Mouse (Mus musculus): ENCODE data around the gene Rasgrp3. TPM values are rescaled to one million over a fixed set of nuclear protein-coding genes. Genes with fewer than 3 reads are reported as not detected.

Rasgrp3 gene
- total RNA-seq, 2 experiments from 2014 or later: not detected

DNA sequence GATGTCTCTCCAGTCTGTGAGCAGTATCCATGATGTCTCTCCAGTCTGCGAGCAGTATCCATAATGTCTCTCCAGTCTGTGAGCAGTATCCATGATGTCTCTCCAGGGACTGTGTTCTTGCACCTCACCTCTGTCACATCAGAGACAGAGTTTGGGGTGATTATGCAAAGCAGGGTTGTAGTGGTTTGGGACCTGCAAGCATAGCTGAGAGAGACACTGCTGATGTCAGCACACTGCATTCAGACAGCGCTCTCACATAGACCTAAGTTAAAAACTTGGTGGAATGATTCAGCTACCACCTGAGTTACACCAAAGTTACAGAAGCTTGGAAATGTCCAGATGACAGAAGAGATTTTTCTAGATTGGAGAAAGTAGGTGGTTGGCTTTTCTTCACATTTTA, 44.0 kb downstream of the Rasgrp3 start:
- ATAC-seq (replicated peaks; ENCODE audit: low FRiP score, poor library complexity, severe bottlenecking): no peak

DNA sequence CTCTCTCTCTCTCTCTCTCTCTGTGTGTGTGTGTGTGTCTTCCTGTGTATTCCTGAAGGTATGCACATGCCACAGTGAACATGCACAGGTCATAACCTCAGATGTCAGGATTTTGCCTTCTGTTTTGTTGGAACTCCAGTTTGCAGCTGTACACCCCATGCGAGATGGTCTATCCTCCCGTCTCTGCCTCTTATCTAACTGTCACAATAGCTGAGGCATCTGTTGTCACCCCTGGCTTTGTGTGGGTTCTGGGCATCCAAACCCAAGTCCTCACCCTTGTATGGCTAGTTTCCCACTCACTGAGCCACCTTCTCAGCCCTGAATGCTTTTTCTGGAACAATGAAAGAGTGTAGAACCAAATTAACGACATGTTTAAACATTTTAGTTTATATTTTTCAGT, 44.7 kb downstream of the Rasgrp3 start:
- ATAC-seq (replicated peaks; ENCODE audit: low FRiP score, poor library complexity, severe bottlenecking): no peak

DNA sequence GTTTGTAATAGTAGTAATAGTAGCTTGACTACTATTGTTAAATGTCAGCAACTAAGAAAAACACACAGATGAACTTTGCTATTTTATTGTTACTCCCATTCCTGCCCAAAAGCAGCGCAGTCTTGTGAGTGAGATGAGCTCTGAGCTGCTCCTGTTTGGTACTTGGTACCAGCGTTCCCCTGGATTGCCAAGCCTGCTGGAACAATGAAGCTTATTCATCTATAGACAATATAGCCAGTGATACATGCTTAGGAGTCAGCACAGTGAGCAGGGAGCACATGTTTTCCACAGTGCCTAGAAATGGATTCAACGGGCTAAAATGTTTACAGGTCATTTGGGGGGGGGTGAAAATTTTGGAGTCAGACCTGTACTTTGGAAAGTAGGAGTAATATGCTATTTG, 50.5 kb downstream of the Rasgrp3 start:
- ATAC-seq (replicated peaks; ENCODE audit: low FRiP score, poor library complexity, severe bottlenecking): no peak

DNA sequence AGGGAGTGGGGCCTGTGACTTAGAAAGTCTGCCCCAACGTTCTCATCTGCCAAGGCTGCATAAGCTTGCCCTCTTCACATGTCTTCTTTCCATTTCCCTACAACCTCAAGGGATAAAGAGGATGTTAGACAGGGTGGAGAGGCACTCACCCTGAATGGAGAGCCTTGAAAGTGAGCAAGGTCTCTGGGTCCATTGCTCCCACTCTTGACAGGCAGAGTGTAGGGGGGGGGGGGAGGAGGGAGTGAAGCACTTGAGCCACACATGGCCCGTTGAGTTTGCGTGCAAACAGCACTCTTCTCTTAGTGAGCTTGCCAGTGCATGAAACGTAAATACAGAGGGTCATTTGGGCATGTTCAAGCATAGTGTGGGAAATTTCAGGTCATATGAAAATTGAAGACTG, 59.5 kb downstream of the Rasgrp3 start:
- ATAC-seq (replicated peaks; ENCODE audit: low FRiP score, poor library complexity, severe bottlenecking): no peak

DNA sequence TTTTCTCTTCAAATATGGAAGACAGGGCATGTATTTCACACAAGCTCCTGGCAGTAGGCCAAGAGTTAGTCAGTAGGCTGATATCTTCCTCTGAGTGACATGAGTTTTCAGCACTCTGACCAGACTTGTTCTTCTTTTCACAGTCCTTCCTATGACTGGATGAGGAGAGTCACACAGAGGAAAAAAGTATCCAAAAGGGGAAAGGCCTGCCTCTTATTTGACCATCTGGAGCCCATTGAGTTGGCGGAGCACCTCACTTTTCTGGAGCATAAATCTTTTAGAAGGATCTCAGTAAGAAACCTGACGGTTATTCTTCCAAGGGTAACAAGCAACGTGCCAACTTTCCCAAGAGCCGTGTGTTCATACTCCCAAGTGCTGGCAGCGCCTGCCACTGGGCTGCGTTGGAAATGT, 62.5 kb downstream of the Rasgrp3 start:
- ATAC-seq (replicated peaks; ENCODE audit: low FRiP score, poor library complexity, severe bottlenecking): no peak

DNA sequence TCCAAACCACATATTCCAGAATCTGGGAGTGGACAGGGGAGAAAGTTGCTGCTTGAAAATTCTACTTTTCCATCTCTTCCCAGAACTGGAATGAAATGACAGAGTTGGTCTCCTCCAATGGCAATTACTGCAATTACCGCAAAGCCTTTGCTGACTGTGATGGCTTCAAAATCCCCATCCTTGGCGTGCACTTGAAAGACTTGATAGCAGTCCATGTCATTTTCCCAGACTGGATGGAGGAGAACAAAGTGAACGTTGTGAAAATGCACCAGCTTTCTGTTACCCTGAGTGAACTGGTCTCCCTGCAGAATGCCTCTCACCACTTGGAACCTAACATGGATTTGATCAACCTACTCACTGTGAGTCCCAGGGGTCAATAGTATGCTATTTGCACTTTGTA, 67.3 kb downstream of the Rasgrp3 start:
- no peak for ATAC-seq (replicated peaks; ENCODE audit: low FRiP score, poor library complexity, severe bottlenecking)

DNA sequence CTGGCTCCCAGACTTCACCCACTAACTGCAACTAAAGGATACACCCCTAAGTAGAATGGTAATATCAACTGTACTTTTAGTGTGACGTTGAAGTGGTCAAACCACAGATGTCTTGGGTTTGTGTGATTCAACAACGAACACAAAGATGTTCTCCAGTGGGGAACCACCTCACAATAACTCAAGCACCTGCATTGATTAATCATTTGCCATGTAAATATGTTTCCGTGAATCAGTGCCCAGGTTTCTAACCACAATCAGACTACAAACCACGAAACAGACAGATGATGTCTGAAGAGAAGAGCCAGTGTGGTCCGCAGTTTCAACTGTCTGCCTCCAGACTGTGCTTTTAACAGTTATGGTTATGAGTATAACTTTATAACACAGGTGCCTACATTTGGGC, 69.4 kb downstream of the Rasgrp3 start:
- ATAC-seq (replicated peaks; ENCODE audit: low FRiP score, poor library complexity, severe bottlenecking): no peak

DNA sequence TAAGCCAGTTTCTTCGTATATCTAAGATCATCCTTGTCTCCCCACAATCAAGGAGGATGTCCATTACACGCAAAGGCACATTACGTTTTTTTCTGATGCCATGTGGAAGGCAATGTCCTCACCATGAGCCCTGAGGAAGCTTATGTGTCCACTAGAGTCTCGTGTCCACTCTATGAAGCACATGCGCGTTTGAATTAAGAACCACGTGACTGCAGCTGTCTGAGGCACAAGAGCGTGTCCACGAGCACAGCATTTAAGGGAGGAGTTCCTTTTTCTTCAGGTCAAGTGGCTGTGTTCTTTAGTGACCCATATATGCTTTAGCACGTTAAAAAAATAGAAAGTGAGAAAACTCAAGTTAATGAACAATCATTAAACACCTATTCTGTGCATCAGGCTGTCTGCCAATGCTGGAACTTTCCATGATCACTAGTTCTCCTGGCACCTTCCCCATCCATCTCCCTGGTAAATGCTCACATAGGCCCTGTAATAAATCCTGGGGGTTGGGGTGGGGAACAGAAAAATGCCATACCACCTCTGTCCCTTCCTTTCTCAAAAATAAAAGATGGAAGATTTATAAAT, 70.5 kb downstream of the Rasgrp3 start:
- no peak for ATAC-seq (replicated peaks; ENCODE audit: low FRiP score, poor library complexity, severe bottlenecking)

DNA sequence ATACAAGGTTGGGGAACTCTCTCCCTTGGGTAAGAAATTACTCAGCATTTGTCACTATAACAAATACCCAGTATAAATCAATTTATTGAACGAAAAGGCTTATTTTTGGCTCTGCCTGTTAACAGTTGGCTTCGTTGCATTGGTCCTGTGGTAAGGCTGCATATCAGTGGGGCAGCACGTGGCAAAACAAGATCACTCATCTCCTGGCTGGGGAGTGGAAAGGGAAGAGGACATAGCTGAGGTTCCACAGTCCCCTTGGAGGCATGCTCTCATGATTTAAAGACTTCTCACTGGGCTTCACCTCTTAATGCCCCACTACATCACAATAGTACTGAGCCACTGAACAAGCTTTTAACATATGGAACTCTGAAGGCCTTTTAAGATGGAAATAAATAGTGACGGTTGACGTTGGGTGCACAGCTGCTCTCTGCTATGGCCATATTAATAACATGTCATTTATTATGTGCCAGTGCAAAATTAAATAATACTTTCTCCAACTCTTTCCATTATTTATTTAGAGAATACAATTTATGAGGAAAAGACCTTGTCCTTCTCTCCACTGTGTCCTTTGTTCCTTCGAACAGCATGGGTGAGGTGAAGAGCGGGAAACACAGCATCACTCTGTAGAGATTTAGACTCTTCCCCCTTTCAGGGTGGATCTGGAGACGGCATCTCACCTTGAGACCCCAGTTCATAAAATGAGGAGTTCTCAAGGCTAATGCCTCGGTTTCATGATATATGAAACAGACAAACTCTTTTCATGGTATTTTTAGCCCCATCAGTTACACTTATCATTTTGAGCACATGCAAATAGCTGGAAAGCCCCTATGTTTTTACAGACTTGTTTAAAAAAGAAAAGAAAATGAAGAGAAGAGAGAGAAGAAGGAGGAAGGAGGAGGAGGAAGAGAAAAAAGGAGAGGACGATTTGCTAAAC, 71.3 kb downstream of the Rasgrp3 start:
- ATAC-seq (replicated peaks; ENCODE audit: low FRiP score, poor library complexity, severe bottlenecking): no peak

DNA sequence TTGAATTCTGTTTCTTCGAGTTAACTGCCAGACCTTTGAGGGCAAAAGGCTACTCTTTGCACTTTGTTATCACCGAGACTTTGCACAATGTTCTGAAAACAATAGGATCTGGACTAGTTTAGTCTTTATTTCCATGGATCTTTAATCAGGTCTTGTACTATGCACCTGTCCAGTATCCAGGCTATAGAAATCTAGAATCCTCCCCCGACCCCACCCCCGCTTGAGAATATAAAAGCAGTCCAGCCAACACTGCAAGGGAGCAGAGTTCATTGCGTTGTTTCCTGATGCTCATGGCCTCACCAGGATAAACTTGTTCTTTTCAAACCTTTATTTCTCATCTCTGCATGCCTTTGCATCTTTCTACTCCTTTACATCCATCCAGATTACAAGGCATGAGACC, 73.6 kb downstream of the Rasgrp3 start:
- no peak for ATAC-seq (replicated peaks; ENCODE audit: low FRiP score, poor library complexity, severe bottlenecking)

DNA sequence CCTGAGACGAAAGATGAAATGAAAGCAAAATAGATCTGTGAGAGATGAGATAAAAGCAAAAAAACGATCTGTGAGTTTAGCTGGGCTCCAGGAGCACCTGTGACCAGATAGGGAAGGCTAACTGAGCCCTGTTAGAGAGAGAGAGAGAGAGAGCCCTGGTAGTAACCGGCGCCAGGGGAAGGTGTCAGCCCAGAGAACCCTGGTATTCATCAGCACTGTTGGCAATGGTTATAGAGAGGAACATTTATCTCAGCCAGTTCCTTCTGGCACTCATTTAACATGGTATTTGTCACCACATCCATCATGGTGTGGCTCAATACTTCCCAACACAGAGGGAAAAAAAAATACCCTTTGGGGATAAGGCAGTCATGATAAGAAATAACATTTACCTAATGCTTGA, 80.9 kb downstream of the Rasgrp3 start:
- no peak for ATAC-seq (replicated peaks; ENCODE audit: low FRiP score, poor library complexity, severe bottlenecking)

DNA sequence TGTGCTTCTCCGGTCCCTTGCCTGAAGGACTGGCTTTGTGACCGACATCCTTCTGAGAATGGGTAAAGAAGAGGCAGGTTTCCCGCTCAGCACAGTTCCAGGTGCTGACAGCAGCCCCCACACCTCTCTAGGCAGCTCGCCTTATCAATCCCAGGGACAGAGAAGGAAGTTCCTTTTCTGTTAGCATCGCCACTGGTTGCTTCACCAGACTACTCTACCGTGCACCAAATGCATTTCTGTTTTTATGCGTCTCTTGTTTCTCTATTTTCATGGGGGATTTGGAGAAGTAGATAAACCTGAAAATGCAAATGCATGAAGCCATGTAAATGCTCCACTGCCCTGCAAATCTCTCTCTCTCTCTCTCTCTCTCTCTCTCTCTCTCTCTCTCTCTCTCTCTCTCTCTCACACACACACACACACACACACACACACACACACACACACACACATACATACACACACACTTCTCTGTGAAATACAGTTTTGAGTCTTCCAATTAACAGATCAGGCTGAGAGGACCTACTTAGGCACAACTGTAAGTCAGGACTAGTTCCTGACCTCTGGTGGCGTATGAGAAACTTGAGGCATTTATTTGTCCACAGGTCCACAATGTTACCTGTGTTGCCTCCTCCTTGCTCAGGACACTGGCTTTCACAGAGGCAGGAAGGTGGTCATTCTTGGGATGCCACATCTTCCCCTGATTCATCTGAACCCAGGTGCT, 82.6 kb downstream of the Rasgrp3 start:
- no peak for ATAC-seq (replicated peaks; ENCODE audit: low FRiP score, poor library complexity, severe bottlenecking)

DNA sequence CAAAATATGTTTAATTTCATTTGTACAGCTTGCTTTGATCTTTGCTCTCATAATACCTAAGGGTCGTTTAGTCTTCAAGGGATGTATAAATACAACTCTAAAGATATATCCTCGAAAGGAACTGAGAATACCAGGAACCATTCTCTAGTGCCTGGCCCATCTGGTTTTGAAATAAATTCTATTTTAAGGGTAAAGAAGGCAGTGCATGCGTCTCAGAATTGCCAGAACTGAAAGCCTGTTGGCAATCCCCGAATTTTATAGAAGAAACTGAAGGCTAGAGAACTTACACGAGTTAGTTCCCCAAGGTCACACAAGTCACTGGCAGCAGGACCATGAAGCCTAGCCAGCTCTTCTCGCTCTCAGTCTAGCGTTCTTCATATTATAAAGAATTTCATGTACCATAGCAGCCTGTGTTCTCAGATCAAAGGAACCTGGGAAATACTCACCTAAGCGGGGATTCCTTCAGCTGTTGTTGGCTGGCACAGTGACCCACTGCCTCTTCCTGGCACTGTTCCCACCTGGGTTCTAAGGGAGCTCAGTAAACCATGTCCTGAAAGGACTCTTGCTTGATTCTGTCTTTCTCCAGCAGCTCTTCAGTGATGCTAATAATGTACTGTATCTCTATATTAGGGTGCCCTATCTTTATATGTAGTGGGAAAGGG, 83.7 kb downstream of the Rasgrp3 start:
- ATAC-seq (replicated peaks; ENCODE audit: low FRiP score, poor library complexity, severe bottlenecking): no peak

DNA sequence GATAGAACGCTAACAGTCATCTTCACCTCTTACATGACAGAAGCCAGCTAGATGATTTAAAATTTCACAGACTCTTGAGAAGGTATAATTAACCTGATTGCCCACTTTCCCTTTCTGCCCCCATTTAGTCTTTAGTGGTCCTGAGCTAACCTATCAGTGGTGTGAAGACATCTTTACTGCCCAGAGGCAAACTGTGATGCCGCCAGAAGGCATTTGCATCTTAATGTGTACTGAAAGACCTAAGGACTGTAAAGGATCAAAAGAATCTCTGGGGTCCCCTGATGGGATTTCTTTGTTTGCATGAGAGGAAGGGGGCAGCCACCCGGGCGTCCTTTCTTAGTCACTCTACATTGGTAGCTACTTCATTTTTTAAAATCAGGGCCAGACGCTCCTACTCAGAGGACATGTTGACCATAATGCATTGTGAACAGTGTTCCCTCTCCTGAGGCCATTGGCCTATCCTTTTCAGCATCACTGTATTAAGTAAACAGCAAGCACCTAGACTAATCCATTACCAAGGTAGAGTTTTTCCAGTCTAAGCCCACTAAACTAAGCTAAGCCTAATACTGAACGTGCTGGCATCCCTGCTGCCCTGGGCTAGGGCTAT, 85.6 kb downstream of the Rasgrp3 start:
- no peak for ATAC-seq (replicated peaks; ENCODE audit: low FRiP score, poor library complexity, severe bottlenecking)

DNA sequence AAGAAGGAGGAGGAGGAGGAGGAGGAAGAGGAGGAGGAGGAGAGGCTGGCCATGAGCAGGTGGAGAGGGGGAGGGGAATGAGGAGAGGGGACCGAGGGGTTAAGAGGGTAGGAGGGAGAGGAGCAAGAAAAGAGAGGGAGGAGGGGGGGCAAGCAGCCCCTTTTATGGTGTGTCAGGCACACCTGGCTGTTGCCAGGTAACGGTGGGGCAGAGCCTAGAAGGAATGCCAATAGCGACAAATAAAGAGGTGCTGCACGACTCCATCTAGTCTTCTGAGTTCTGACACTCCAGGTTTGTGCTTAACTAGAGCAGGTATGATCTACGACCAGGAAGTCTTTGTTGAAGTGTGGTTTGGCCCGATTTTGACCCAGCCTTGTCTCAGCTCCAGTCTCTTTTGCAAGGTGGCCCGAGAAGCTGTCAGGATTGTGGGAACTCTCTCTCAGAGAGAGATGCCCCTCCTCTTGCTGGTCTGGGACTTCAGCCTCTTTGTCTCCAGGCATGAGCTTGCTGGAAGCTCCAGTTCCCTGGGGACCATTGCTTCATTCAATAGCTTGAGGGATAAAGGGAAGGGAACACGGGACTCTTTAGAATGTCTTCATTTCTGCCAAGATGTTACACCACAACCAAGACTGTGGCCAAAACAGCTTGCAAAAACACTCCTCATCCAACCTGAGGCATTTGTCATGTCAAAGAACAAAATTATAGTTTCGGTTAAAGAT, 86.8 kb downstream of the Rasgrp3 start:
- no peak for ATAC-seq (replicated peaks; ENCODE audit: low FRiP score, poor library complexity, severe bottlenecking)

DNA sequence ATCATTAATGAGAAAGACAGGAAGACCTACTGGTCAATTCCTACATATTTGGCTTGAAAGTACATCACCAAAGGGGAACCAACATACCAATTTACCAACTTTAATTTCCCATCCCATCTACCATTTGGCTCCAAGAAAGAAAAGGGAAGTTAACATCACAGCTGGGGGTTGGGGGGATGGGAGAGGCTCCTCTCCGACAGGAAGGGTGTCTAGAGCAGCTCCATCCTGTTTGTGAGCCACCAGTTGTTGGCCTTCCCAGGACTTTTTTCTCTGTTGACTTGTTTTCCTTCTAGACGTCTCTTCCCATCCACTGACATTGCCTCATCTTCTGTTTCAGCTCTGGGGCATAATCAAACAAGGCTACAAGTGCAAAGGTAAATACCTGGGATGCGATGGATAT, 88.1 kb downstream of the Rasgrp3 start:
- no peak for ATAC-seq (replicated peaks; ENCODE audit: low FRiP score, poor library complexity, severe bottlenecking)

DNA sequence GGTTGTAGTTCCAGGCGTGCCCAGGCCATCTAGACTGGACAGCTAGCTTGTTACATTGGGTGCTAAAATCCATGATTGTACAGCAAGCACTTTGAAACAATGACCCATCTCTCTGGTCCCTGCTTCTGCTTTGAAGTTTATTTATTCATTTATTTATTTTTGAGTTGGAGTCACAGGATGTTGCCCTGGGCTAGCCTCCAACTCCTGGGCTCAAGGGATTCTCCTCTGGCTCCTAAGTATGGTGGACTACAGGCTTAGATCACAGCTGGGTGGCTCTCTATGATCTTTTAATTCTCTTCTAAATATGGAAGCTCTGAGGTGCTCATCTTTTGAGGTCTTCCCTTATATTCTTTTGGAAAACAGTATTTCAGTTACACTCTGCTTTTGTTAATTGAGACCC, 90.7 kb downstream of the Rasgrp3 start:
- no peak for ATAC-seq (replicated peaks; ENCODE audit: low FRiP score, poor library complexity, severe bottlenecking)

DNA sequence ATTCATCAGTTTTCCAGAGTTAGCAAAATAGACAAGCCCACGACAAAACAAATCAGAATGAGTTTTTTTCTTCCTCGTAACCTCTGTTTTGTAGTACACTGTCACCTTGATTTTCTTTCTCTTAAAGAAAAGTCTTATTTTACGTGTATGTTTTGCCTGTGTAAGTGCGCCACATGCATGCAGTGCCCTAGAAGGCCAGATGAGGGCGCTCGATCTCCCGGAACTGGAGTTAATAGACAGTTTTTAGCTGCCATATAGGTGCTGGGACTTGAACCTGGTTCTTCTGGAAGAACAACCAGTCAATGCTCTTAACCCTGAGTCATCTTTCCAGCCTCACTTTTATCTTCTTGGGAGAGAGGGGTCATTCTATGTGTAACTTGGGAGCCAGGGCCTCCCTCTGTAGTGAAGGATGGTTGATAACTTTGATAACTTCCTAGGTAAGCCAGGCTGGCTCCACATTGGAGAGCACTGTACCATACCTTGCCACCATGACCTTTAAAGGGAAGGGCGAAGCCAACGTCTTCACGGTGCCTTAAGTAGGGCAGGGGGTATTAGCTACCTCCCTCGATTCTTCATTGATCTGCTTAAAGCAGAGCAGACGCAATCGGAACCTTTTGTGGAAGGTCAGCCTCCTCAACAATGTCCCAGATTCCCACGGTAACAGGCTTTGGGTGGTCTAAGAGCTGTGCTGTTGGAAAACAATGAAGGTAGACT, 93.7 kb downstream of the Rasgrp3 start:
- ATAC-seq (replicated peaks; ENCODE audit: low FRiP score, poor library complexity, severe bottlenecking): no peak

Measured in erythroblast, adult 5-6 weeks (primary cell).